8 mouse cellular contexts compared by ENCODE assay signal in genomic region chr19:37172566-37173130, GRCm38 (mm10). TPM values are rescaled to one million over a fixed set of nuclear protein-coding genes. Genes with fewer than 3 reads are reported as not detected.
DNase-seq lines count a peak whose midpoint lies in the region; ATAC-seq and TF ChIP-seq lines count a peak whose summit lies in the region.

No protein-coding gene starts in this region.

- 0 out of 2 replicates have a peak overlapping the region, but pooled peaks have one; percentile 5 for H3K4me3 ChIP-seq in forebrain, embryonic 12.5 days (replicated peaks)
- H3K4me3 ChIP-seq in forebrain, embryonic 11.5 days (ENCODE audit: low read depth, low read length) = no peak overlapping the region
- H3K4me3 ChIP-seq in neural tube, embryonic 11.5 days (ENCODE audit: low read depth, low read length) = 0 out of 2 replicates have a peak overlapping the region, but pooled peaks have one; percentile 0
- peak overlapping the region; percentile 78 for H3K4me3 ChIP-seq in hindbrain, embryonic 13.5 days
- no peak overlapping the region for H3K4me3 ChIP-seq in myocyte

- no peak overlapping the region for H3K9ac ChIP-seq in forebrain, embryonic 12.5 days
- H3K9ac ChIP-seq in forebrain, embryonic 11.5 days (ENCODE audit: low read length) = no peak overlapping the region
- no peak overlapping the region for H3K9ac ChIP-seq in neural tube, embryonic 11.5 days (ENCODE audit: low read length)
- peak overlapping the region; percentile 93 for H3K9ac ChIP-seq in hindbrain, embryonic 13.5 days

- H3K4me1 ChIP-seq in forebrain, embryonic 12.5 days = peaks cover 28% of the 10 kb centered on the region
- H3K4me1 ChIP-seq in forebrain, embryonic 11.5 days (replicated peaks; ENCODE audit: control insufficient read depth, insufficient read depth, low read length) = peaks cover 5% of the 10 kb centered on the region; the same call in 1 of the 2 replicates
- peaks cover 6% of the 10 kb centered on the region for H3K4me1 ChIP-seq in neural tube, embryonic 11.5 days (ENCODE audit: control insufficient read depth, insufficient read depth, low read length)
- peaks cover 42% of the 10 kb centered on the region for H3K4me1 ChIP-seq in hindbrain, embryonic 13.5 days (replicated peaks)

- no peaks in the 10 kb centered on the region for H3K36me3 ChIP-seq in forebrain, embryonic 12.5 days (replicated peaks)
- H3K36me3 ChIP-seq in forebrain, embryonic 11.5 days (ENCODE audit: control insufficient read depth, insufficient read depth, low read length) = no peaks in the 10 kb centered on the region
- no peaks in the 10 kb centered on the region for H3K36me3 ChIP-seq in neural tube, embryonic 11.5 days (ENCODE audit: control insufficient read depth, insufficient read depth, low read length)
- peaks cover 7% of the 10 kb centered on the region; the same call in 1 of the 2 replicates for H3K36me3 ChIP-seq in hindbrain, embryonic 13.5 days
- no peaks in the 10 kb centered on the region for H3K36me3 ChIP-seq in myocyte (ENCODE audit: control insufficient read depth, insufficient read depth)

- WGBS in forebrain, embryonic 12.5 days = 81% methylated on average over 11 of the region's 11 CpGs
- whole genome bisulfite sequencing in forebrain, embryonic 11.5 days = 75% methylated on average over 11 of the region's 11 CpGs
- 74% methylated on average over 11 of the region's 11 CpGs for WGBS in neural tube, embryonic 11.5 days
- WGBS in hindbrain, embryonic 13.5 days = 78% methylated on average over 11 of the region's 11 CpGs

- H3K27me3 ChIP-seq in forebrain, embryonic 12.5 days = peaks cover 29% of the 10 kb centered on the region
- peaks cover 11% of the 10 kb centered on the region for H3K27me3 ChIP-seq in forebrain, embryonic 11.5 days (ENCODE audit: control insufficient read depth, insufficient read depth, low read length)
- H3K27me3 ChIP-seq in neural tube, embryonic 11.5 days (ENCODE audit: control insufficient read depth, insufficient read depth, low read length) = peaks cover 8% of the 10 kb centered on the region
- H3K27me3 ChIP-seq in hindbrain, embryonic 13.5 days = peaks cover 8% of the 10 kb centered on the region; the same call in 1 of the 2 replicates
- H3K27me3 ChIP-seq in myocyte (ENCODE audit: control insufficient read depth, insufficient read depth, insufficient read length) = no peaks in the 10 kb centered on the region

- H3K9me3 ChIP-seq in forebrain, embryonic 12.5 days = no peaks in the 10 kb centered on the region
- H3K9me3 ChIP-seq in forebrain, embryonic 11.5 days (ENCODE audit: control insufficient read depth, low read length) = no peaks in the 10 kb centered on the region
- no peaks in the 10 kb centered on the region for H3K9me3 ChIP-seq in neural tube, embryonic 11.5 days (ENCODE audit: control insufficient read depth, low read length)
- H3K9me3 ChIP-seq in hindbrain, embryonic 13.5 days = no peaks in the 10 kb centered on the region

- TF ChIP-seq POLR2A in myocyte (IDR thresholded peaks at IDR 0.05; ENCODE audit: insufficient read length, low read depth) = no peak

- DNase-seq in forebrain, embryonic 11.5 days (ENCODE audit: low spot score) = no peak
- DNase-seq in neural tube, embryonic 11.5 days (ENCODE audit: low spot score) = peak; percentile 17
- no peak for DNase-seq in neural tube, embryonic 10.5 days (ENCODE audit: extremely low spot score, low spot score)
- DNase-seq in spleen, adult 18-20 months = no peak
- DNase-seq in layer of hippocampus, postnatal 36 days = no peak

- no peak overlapping the region for H3K27ac ChIP-seq in forebrain, embryonic 12.5 days
- no peak overlapping the region for H3K27ac ChIP-seq in forebrain, embryonic 11.5 days (ENCODE audit: low read depth, low read length)
- no peak overlapping the region for H3K27ac ChIP-seq in neural tube, embryonic 11.5 days (ENCODE audit: low read depth, low read length)
- no peak overlapping the region for H3K27ac ChIP-seq in hindbrain, embryonic 13.5 days

- peak overlapping the region; percentile 100 for H3K4me2 ChIP-seq in forebrain, embryonic 12.5 days
- no peak overlapping the region for H3K4me2 ChIP-seq in forebrain, embryonic 11.5 days (ENCODE audit: low read depth, low read length, severe bottlenecking)
- no peak overlapping the region for H3K4me2 ChIP-seq in neural tube, embryonic 11.5 days (ENCODE audit: low read depth)
- peak overlapping the region; percentile 97 for H3K4me2 ChIP-seq in hindbrain, embryonic 13.5 days
- peak overlapping the region; percentile 26 for H3K4me2 ChIP-seq in myocyte (ENCODE audit: low read depth)

- no peaks in the 10 kb centered on the region for H3K79me2 ChIP-seq in myocyte (ENCODE audit: control insufficient read depth, insufficient read depth)

- no peak for ATAC-seq in forebrain, embryonic 12.5 days (ENCODE audit: low FRiP score)
- no peak for ATAC-seq in forebrain, embryonic 11.5 days (replicated peaks; ENCODE audit: low FRiP score)
- ATAC-seq in neural tube, embryonic 11.5 days (ENCODE audit: insufficient read depth, low FRiP score, low TSS enrichment) = no peak
- no peak for ATAC-seq in hindbrain, embryonic 13.5 days (ENCODE audit: low FRiP score)

- H3ac ChIP-seq in myocyte (ENCODE audit: control insufficient read depth, insufficient read length) = no peak overlapping the region

TF ChIP-seq in myocyte, 11 proteins besides CTCF, POLR2A, EP300 and RAD21:
- TF ChIP-seq TCF12 (IDR thresholded peaks at IDR 0.05; ENCODE audit: insufficient read depth, poor library complexity, severe bottlenecking) (no peak), MYOD1 (IDR thresholded peaks at IDR 0.05; ENCODE audit: control insufficient read depth in 1 of 3, insufficient read length in 2 of 3, low read depth in 2 of 3) (no peak), REST (IDR thresholded peaks at IDR 0.05; ENCODE audit: insufficient read depth, insufficient read length) (no peak), SRF (IDR thresholded peaks at IDR 0.05; ENCODE audit: control insufficient read depth, insufficient read length, low read depth) (no peak), MYOG (IDR thresholded peaks at IDR 0.05; ENCODE audit: control insufficient read depth in 1 of 3, insufficient read depth in 1 of 3, insufficient read length in 2 of 3, low read depth in 2 of 3) (no peak), POLR2AphosphoS2 (IDR thresholded peaks at IDR 0.05; ENCODE audit: insufficient read length, low read depth) (no peak), E2F4 (IDR thresholded peaks at IDR 0.05; ENCODE audit: insufficient read depth) (no peak), TCF3 (IDR thresholded peaks at IDR 0.05; ENCODE audit: insufficient read length, low read depth) (no peak), MAX (IDR thresholded peaks at IDR 0.05; ENCODE audit: low read depth) (no peak), CEBPB (IDR thresholded peaks at IDR 0.05; ENCODE audit: insufficient read depth, poor library complexity, severe bottlenecking) (no peak)

RNA-seq across cellular contexts. Expression of gene March5, which starts 34.7 kb away (rescaled TPM):
- polyA plus RNA-seq in forebrain, embryonic 12.5 days (2016; fragmentation: Nextera tagmentation; extraction: Ambion mirVana) = 154 and 159 TPM in 2 replicates
- polyA plus RNA-seq in forebrain, embryonic 11.5 days (2014; fragmentation: Nextera tagmentation; extraction: Ambion mirVana) = 146 and 165 TPM in 2 replicates
- 141 and 142 TPM in 2 replicates for polyA plus RNA-seq in neural tube, embryonic 11.5 days (2014; fragmentation: Nextera tagmentation; extraction: Ambion mirVana)
- polyA plus RNA-seq in hindbrain, embryonic 13.5 days (2015; fragmentation: Nextera tagmentation; extraction: Ambion mirVana) = 114 and 117 TPM in 2 replicates
- polyA plus RNA-seq in myocyte (2012; fragmentation: generic; extraction: Trizol) = 73.5 TPM
- total RNA-seq in layer of hippocampus, postnatal 36 days (2021) = 10 to 100 TPM; 84.4 to 87.6 TPM

RNA-seq across cellular contexts. Expression of gene Cpeb3, which starts 35.8 kb away (rescaled TPM):
- 3.7 and 6.1 TPM in 2 replicates for polyA plus RNA-seq in forebrain, embryonic 12.5 days (2016; fragmentation: Nextera tagmentation; extraction: Ambion mirVana)
- 1.6 and 2.4 TPM in 2 replicates for polyA plus RNA-seq in forebrain, embryonic 11.5 days (2014; fragmentation: Nextera tagmentation; extraction: Ambion mirVana)
- polyA plus RNA-seq in neural tube, embryonic 11.5 days (2014; fragmentation: Nextera tagmentation; extraction: Ambion mirVana) = 2.8 and 4.3 TPM in 2 replicates
- polyA plus RNA-seq in hindbrain, embryonic 13.5 days (2015; fragmentation: Nextera tagmentation; extraction: Ambion mirVana) = 11.4 TPM in 2 replicates
- 2.6 TPM for polyA plus RNA-seq in myocyte (2012; fragmentation: generic; extraction: Trizol)
- total RNA-seq in layer of hippocampus, postnatal 36 days (2021) = 10 to 100 TPM; 73.2 to 80.7 TPM

Comparison
In these comparisons a context has a peak if more than half of its experiments do, and no peak if none do; other contexts are left out.
1. H3K4me2 ChIP-seq: peak in forebrain, embryonic 12.5 days (single experiment), hindbrain, embryonic 13.5 days (single experiment) and myocyte (single experiment); none in forebrain, embryonic 11.5 days (single experiment) and neural tube, embryonic 11.5 days (single experiment).
2. H3K4me3 ChIP-seq: peak in forebrain, embryonic 12.5 days (single experiment), neural tube, embryonic 11.5 days (single experiment) and hindbrain, embryonic 13.5 days (single experiment); none in forebrain, embryonic 11.5 days (single experiment) and myocyte (single experiment).